Mouse (Mus musculus) adrenal gland, postnatal 10 days (tissue): ENCODE results near the gene Tmem200b. TPM values are rescaled to one million over a fixed set of nuclear protein-coding genes. Genes with fewer than 3 reads are reported as not detected.

ENCODE experiments used
- DNase-seq: peaks from one replicate; pipeline ENCODE4 v3.0.0; 2021; ENCODE audit warnings: mixed read lengths
- total RNA-seq, 2 experiments: library from RNA; stranded (reverse); gene quantifications; 2 replicates each; pipeline ENCODE4 v1.2.3; 2021

Tmem200b gene
- total RNA-seq, 2 experiments from 2014 or later = 7.4 to 9.4 TPM

DNA sequence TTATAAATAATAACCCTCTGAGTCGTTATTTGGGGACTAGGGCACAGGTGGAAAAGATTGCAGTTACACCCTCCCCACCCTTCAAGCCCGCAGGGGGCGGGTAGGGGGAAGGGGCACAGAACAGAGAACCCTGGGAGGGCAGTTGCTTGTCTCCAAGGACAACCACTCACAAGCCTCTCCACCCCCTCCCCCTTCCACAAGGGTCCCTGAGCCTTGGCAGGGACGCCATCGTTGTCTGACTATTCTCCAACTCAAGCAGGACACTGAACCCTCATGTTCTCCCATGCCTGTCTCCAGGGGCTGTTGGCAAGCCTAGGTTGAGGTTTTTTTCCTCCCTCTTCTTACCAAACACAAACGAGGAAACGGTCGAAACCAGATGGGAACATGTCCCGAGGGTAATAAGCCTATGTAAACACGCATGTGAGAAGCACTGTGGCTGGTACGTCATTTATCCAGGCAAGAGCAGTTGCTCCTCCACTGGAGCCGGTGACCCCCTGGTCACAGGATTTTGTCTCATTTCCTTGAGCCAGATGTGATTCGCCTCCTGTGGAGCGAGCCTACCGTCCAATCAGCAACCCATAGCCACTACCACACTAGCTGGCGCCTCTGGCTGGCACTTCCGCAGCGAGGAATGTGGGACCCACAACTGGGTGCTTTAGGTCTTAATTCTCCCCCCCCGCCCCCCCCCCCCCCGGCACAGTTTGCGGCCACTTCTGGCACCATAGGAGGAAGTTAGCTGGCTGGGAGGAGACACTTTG, 11.2 kb upstream of the Tmem200b start:
- no peak for DNase-seq

DNA sequence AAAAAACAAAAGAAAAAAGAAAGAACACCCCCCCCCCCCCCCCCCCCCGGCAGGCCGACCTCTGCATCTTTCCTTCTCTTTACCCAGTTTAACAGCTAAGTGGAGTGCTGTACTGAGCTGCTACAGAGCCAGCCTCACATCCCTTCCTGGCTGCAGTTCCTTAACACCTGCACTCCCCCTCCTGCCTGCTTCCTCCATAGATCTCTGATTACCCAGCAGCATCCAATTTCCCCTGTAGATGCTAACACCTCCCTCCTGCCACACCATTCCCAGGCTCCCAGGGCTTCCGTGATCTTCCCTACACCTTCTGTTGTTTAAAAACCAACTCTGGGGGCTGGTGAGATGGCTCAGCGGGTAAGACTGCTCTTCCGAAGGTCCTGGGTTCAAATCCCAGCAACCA, 10.1 kb upstream of the Tmem200b start:
- no peak for DNase-seq

DNA sequence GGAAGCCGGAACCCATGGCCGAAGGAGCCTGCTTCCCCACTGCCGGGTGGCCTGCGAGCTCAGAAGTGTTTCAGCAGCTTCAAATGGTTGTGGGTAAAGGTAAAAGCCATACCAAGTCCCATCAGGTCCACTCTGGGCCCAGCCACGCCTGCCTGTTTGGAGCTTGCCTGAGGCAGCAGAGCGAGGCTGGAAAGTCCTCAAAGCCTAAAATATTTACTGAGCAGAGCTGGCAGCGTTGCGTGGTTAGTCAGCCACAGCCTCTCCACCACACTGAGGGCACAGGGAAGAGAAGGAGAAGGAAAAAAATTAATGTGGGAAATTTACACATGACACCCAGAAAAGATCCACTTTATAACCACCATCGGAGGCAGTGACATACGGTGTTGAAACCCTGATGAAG, 8.0 kb upstream of the Tmem200b start:
- no peak for DNase-seq

DNA sequence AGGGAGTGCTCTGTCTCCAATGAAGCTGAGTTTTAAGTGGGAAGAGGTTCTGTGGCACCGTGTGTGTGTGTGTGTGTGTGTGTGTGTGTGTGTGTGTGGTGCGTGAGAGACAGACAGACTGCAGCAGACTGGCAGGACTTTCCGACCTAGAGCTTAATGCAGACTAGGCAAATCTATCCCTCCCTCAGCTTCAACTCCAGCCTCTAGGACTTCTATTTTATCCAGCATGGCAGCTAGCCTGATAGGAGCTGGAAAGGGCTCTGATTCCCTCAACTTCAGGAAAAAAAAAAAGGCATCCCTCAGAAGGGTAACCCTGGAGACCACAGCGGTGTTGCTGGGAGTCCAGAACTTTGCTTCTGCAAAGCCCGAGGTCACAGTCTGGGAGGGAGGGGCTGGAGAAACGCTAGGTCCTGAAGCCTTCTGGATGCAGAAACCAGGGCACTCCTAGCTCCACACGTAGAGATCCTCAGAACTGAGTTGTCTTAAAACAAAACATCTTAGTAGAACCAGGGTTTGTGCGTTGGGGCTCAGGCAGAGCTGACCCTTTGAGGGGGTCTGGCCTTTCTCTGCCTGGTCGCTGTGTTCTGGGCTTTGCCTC, 7.4 kb upstream of the Tmem200b start:
- no peak for DNase-seq

DNA sequence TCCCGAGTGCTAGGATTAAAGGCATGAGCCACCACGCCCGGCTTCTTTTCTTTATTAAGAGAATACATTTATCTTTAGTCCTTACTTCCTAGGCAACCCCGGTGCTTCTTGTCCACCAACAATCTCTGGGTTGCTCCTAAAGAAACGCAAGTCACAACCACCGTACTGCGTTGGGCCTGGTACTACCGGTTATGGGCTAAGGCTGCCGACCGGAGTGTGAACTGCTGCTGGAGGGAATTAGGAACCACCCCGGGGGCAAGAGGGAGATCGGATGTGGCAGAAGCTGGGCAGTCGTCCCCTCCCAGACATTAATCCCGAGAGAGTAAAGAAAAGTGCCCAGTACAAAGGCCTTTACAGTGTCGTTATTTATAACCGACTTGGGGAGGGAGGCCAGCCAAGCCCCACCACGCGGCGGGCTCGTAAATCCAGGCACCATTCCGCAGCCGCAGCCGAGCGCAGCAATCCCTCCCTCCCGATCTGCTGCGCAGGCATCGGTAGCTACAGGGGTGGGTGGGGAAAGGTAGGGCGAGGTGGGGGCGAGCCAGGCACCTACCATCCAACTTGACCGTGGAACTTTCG, 6.6 kb upstream of the Tmem200b start:
- no peak for DNase-seq

DNA sequence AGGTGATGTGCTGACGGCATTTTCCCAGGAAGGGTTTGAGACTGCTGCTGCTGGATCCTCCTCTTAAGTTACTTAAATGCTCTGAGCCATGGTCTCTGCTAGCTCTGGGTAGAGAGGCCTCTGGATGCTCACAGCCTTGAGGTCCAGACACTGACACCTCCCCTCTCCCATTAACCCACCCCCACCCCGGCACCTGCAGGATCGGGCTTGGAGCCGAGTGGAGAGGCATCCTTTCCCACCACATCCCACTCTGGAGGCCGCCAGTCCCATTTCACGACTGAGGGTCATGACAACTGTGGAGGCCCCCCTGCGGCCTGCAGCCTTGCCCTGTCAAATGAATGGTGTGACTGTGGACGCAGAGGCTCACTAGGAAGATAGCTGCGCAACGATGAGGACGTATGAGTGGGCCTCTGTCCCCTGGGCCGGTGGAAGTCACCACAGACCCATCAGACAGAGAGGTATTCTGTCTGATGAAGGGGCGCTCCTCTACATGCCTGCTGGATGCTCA, 5.7 kb upstream of the Tmem200b start:
- DNase-seq = no peak

DNA sequence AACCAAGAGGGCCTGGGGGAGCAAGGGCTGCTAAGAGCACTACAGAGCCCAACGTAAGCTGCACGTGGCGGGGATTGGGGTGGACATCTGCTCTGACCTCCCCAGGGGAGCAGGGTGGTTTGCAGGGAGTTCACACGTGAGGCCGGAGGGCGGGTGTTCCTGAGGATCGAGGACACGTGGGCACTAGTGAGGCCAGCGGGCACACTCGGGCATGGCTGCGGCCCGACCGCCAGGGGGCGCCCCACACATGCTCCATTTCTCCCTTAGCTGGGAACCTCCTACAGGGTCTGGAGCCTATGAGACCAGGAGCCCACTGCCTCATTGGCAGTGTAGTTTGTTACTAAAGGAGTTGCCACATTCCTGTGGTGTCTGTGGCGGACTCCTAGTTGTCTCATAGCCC, 5.1 kb upstream of the Tmem200b start:
- DNase-seq = peak; percentile 90

DNA sequence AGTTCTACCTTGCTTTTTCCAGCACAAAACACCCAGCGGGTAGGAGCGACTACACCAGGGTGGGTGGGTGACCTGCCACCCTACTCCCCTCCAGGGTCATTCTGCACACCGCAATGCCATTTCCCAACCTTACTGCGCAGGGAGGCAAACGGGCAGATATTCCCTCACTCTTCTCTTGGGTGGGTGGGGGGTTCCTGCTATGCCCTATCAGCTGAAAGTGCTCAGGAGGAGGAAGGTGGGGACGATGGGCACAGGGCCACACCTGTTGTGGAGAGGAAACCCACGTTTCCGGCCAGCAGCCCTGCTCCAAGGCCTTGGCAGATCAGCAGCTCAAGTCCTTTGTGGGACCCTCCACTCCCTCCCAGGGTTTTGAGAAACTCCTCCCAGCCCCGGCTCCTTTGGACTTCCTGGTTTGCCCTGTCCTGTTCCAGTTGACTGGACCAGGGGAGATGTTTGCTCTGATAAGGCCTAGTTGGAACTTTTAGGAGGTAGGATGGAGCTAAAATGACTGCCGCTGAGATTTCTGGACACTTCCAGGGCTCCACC, 4.5 kb upstream of the Tmem200b start:
- DNase-seq = no peak

DNA sequence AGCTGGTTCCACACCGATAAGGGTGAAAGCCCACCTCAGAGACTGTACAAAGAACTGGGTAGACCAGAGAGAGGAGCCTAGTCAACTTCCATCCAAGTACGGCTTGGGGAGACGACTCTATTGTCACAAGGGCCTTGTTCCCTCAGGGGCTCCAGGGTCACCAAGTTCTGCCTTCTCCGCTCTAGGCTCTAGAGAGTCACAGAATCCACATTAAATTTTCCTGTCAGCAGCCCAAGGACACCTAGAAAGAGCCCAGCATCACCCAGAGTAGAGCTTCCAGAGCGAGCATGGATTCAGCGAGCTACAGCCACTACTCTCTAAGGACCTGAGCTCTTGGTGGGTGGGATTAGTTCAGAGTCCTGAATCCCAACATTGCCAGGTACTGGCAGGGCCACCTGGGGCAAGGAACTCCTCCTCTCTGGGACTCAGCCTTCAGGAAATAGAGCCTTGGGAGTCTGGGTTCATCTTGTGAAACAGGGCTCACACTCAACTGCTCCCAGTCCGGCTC, 3.5 kb upstream of the Tmem200b start:
- DNase-seq = peak; percentile 38

DNA sequence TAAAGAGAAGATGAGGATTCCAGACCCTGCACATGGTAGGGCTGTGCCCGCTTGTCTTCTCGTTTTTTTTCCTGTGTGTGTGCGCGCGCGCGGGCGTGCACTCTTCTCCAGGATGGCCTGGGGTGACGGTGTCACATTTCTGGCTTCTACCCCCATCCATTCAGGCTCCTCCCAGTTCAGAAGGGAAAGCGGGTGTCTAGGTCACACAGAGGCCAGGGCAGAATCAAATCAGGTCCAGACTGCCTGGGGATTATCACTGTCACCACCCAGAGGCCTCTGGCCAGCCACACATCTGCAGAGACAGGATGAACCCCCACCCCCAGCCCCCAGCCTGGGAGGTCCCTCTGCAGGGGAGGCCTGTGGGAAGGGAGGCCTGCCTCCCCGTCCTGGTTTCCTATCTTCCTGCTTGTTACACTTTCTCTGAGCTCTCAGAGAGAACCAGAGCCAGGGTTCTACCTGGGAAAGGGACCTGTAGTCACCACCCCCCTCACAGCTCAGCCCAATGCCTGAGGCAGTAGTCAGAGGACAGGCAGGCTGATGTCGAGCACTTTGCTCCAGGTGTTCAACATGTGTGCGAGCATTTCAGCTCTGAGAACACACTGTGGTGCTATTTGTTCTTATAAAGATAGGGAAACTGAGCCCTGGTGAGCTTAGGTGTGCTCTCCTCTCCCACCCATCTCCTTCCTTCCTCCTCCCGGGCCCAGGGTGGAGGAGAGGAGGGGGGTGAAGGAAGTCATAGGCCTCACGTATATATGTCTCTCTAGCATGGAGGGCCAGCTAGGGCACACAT, 2.7 kb upstream of the Tmem200b start:
- peak; percentile 37 for DNase-seq

DNA sequence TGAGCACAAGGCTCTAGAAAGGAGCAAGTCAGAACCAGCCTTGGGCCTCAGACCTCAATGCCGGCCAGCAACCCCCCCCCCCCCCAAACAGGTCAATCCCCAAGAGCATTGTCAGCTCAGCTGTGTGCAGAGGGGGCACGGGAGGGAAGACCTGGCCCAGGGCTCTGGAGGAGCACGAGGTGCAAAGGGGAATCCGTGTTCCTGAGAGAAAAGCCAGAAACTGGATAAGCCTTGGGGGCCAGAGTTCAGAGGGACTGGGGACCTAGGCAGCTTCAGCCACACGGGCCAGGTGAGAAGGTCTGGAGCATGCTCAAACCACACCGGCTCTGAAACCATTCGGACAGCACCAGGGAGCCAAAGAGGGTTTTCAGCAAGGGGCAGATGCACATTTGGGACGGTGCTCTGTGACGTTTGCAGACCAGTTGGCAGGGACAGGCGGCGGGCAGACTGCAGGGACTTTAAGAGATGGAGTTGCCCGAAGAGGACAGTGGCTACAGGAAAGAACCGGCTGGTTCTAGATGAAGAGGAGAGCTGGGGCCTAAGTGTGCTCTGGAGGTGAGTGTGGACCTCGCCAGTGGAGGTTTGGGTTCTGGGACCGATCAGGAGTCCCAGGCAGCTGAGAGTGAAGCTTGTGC, 1.9 kb upstream of the Tmem200b start:
- DNase-seq = no peak

DNA sequence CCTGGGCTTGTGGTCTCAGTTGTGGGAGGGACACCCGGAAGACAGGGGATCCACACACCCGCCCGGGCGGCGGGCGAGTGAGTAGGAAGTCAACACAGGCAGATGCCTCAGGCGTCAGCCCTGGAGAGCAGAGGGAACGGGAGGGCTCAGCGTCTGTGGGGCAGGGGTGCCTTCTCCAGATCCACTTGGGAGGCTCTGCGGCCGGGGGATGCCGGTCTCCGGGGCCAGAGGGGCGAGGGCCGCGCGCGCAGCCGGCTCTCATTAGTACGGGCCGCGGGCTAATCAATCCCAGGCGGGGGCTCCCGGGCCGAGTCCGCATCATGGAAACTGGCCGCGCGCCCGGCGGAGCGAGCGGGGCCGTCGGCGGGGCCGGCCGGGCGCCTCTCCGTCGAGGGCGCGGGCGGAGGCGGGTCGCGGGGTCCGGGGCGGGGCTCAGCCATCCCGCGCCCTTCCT, 1.4 kb upstream of the Tmem200b start:
- peak; percentile 69 for DNase-seq

DNA sequence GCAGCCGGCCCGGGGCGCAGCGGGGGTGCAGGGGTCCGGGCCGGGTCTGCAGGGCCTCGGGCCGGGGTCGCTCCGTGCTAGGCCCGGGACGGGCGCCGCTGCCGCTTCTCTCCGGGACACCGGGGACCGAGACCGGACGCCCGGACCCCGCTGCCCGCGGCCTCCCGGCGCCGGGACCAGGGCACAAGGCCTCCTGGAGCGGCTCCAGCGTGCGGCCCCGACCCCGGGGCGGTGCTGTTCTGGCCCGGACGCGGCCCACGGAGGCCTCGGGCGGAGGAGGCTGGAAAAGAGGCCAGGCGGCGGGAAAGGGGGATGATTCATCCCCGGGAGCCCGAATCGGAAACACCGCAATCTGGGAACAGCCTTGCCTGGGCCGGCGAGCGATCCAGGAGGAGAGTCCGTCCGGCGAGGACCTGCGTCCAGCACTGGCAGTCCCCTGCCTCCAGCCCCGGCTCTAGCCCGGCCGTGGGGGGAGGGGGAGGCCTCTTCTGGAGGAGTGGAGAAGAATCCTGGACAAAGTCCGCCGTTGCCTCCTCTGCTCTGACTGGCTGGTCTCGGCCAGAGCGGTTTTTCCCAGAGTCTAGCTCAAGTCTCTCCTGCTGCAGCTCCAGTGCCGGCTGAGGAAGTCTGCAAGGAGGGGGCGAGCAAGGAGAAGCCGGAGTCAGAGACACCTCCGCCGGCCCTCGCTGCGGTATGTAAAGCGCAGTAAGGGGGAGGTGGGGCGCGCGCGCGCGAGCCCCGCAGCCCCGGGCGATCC, 798 bp upstream of the Tmem200b start:
- DNase-seq = peak; percentile 72

DNA sequence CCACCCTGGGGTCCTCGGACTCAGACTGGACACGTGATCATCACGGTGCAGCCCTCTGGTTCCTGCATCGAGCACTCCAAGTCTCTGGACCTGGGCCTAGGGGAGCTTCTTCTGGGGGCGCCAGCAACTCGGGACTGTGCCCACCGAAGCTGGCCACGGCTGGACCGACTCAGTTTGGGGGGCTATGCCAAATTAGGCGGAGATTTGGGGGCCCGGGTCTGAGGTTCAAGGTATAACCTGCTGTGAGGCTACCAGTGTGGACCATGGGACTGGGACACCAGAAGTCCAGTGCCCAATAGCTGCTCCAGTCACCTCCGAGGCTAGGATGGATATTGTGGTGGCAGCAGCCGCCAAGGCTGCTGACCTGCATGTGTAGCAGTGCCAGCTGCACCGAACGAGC, 833 bp downstream of the Tmem200b start:
- no peak for DNase-seq

DNA sequence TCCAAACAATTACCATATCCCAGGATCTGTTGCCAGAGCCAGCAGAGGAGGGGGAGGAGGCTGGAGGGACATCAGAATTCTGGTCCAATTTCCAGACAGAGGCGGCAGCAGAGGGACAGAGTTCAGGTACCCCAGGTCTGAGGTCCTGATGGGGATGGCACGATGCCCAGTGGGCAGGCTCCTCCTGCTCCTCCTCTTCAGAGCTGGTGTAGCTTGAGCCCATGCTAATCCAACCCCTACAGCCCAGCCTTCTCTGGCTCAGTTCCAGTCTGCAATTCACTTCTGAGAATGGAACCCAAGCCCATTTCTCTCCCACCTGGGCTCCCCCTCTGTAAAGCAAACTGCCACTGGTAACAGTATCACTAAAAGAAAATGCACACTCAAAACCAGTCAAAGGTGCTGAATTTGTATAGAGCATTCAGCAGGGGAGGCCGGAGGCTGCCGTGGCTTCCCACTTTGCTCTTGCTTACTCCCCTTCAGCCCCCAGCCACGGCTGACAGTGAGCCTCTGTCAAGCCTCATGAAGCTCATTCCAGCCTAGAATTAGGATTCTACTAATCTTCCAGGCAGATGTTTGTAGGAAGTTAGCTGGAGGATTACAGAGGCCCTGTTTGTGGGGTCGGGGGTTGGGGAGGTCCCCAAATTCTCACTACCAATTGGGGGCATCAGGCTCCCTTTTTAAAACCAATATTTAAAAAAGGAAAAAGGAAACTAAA, 2.7 kb downstream of the Tmem200b start:
- DNase-seq = peak; percentile 57

DNA sequence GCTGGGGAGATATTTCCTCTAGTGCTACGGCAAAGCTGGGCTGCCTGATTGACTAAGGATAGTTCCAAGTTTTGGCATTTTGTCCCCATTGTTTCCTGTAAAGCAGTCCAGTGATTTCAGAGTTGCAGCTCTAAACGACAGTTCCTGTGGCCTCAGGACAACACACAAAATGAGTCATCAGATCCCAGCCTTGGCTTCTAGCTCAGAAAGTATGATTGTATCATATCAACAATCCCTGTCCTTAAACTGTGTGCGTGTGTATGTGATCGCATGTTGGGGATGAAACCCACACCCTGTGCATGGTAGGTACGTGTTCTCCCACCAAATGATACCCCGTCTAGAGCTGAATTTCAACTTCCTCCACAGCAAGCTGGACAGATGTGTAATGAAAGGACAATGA, 7.6 kb downstream of the Tmem200b start:
- peak; percentile 31 for DNase-seq

DNA sequence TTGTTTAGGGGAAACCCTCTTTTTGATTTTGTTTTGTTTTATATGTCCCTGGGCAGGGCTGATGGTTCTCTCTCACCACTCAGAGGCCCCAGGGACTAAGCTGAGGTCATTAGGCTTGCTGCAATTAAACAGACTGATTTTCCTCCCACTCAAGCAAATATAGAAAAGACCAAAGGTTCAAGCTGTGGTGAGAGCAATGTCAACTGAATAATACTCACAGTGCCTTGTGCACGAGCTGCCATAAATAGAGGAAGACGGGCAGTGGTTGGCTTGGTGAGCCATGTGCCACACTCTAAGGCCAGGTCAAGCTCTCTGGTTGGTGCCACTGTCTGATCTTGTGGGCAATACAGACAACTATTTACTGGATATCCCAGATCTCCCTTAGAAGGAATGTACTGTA, 17.9 kb downstream of the Tmem200b start:
- DNase-seq = no peak

DNA sequence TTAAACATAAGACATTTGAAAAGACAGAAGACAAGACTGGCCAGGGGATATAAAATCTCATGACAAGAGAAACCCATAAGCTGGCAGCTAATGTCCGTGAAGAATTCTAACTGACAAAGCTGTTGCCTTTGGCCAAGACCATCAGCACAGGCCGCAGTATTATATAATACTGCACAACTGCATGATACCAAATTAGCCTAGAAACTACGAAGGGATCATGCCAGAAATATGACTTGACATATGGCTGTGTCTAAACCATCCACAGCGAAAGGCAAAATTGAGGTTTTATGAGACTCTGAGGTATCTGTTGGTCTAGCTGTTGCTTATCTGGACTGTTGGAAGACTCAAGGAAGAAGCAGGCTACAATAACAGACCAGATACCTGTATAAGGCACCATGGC, 19.3 kb downstream of the Tmem200b start:
- DNase-seq = no peak

DNA sequence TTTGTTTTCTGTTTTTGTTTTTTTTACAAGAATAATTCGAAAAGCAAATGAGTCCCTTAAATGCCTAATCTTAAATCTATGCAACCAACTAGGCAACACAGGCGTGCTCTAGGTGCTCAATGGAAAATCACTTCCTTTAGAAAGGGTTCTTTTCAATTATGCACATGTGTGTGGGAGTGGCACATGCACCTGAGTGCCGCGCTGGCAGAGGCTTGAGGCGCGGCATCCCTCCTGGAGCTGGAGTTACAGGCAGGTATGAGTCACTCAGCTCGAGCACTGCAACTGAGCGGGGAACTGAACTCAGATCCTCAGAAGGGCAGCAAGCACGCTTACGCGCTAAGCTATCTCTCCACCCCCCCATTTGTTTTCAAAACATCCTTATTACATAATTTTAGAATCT, 26.3 kb downstream of the Tmem200b start:
- DNase-seq = no peak

DNA sequence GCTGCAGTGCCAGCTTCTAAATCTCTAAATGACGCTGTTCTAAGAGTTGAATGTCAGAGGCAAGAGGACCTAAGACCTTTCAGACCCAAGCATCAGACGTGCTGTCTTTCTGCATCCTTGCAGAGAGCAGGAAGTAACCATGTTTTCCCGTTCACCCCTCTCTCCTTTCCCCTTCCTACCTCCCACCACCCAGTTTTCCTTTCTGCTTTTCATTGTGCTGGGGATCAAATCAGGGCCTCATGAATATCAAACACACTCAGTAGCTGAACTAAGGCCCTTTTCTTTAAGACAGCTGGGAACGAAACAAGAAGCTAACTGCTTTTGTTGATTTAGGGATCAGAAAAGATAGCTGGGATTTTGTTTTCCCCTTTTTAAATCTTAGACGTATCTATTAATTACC, 28.3 kb downstream of the Tmem200b start:
- DNase-seq = no peak
